Mouse (Mus musculus): ENCODE measurements around the gene Epha1. TPM values are rescaled to one million over a fixed set of nuclear protein-coding genes. Genes with fewer than 3 reads are reported as not detected.

The Epha1 gene
- polyA plus RNA-seq, 1 experiment: 20.6 TPM

DNA sequence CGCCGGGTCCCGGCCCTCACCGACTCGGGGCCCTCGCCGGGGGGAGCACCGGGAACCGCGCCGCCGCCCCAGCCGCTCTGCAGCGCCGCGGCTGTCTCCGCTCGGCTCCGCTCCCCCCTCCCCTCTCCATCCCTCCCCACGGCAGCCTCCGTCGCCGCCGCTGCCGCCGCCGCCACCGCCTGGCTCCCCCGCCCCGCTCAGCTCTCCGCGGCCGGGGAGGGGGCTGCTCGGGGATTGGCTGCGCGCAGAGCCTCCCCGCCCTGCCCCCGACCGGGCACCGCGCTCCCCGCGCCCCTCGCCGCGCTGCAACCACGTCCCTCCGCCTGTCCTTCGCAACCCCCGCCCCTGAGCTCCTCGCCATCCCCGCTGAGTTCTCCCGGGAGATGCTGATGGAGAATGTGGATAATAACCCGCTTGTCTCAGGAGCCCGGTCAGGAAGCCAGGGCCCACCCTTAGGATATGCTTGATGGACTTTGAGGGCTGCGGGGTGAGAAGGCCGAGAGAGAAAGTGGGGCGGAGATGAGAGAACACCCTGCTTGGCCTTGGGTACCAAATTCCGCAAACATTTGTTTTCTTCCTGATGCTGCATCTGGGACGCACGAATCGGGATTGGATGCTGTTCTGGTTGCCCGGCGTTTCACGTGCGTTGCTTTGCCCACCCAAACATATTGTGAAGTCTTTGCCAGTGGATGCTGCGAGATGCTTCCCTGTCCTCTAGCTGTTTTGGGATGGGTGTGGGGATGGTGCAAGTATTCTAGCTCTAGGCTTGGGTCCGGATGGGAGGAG, 48.4 kb downstream of the Epha1 start, which contains the start of gene Fam131b:
Fam131b (minus strand) TSS at position 162 of the 786 bp plus-strand sequence.
- no peak for DNase-seq (ENCODE audit: low read depth)

DNA sequence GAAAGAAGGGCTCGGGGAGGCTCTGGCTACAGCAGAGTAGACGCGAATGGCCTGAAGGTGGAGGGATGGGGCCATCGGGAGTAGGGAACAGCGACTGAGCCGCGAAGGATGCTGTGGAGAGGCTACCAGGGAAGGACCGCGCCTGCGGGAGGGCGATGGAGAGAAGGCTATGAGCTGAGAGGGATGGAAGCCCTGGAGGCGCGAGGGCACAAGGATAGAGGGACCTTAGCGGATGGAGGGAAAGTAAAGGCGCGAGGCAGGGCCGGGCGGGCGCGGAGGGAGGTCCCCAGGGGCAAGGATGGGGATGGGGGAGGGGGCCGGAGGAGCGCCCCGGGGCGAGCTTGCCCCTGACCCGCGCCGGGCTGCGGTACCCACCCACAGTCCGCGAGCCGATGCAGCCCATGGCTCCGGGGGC, 49.0 kb downstream of the Epha1 start:
- no peak for DNase-seq (ENCODE audit: low read depth)

DNA sequence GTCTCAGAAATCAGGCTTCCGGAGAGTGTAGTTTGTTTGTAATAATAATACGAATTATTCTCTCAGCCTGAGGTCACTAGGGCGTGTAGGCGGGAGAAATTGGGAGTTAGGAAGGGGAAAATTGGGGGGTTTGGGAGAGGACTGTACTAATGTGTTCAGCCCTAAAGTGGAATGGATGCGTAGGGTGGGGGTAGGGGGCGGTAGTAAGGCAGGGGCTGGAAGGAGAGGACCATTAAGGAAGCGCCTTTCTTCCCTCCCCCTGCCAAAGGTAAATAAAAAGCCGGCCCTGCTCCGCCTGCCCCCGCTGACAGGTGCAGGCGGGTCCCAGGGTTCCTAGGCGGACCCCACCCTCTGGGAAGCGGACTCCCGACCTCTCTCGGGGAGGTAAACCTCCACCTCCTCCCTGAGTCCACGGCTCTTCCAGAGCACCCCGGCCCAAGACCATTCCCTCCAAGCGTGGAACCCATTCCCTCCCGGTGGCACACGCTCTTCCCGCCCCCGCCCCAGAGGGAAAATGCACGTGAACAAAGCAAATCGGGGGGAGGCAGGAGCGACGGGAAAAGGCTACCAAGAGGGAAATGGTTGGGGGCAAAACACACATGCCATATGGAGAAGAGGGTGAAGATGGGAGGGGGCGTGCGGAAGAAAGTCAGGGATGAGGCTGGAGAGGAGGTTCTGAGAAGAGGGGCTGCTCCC, 49.5 kb downstream of the Epha1 start:
- DNase-seq (ENCODE audit: low read depth): no peak

DNA sequence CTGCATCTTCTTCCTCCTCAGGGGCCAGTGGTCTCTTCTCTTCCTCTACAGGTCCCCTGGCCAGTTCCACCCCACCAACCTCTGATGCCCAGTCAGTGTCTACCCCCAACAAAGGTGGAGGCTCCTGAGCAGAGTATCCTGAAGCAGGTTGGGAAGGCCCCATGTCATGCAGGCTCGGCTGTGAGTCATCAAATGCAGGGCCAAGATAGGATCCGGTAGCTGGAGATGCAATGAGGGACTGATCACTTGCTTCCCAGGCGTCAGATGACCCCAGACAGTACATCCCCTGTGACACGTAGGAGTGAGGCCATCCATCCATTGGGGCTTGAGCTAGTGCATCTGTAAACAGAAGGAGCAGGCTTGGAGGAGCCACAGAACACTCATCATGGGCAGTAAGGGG, 54.8 kb downstream of the Epha1 start:
- no peak for DNase-seq (ENCODE audit: low read depth)

DNA sequence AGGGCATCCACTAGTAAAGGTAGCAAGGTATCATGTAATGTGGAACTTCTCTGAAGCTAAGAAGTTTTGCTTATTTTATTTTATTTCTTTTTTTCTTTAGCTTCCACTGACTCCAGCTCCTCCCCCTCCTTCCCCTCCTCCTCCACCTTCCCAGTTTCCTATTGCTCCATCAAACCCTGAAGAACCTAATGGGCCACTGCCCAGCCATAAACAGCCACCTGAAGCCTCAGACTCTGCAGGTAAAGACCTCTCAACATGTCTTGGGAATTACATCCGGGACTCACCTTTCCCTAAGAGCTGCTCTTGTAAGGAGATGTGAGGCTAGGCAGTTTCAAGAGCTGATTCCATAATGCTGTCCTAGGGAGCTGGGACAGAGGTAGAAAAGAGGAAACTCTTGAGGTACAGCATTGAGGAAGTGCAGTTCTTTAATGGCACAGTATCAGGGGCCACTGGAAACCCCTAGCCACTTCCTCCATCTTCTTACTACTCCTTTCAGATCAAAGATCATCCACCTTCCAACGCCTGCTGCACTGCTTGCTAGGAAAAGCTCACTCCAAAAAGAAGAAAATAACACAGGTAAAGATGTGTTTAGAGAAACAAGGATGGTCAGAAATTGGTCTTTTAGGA, 62.5 kb downstream of the Epha1 start:
- no peak for DNase-seq (ENCODE audit: low read depth)

DNA sequence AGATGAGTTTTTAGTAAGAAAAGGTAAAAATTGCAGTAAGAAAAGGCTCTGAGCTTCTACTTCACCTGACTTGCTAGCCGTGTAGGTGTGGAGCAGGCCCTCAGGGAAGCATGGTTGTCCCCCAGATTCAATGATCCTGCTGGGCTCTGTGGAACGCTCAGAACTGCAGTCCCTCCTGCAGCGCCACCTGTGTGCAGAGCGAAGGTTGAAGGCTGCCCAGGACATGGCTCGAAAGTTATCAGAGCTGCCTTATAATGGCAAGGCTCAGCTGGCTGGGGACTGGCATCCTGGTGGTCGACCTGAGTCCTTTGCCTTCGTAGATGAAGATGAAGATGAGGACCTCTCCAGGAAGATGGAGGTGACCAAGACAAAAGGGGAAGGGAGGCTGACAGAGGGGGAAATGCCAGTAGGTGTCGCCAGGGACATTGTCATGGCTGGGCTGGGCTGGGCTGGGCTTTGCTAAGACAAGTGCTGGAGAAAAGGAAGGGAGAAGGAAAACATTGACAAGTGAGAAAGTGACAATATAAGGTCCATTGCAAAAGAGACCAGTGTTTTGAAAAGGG, 63.2 kb downstream of the Epha1 start:
- DNase-seq (ENCODE audit: low read depth): no peak

Other genes with a start within 250 kb of the Epha1 start
- 0.11 TPM in 1 of 2 replicates, not detected in the other for gene Tas2r139, start 232.3 kb downstream of the Epha1 start, polyA plus RNA-seq (2012; rRNA removed)
- not detected in 2 replicates for gene Tas2r144, start 157.9 kb downstream of the Epha1 start, polyA plus RNA-seq (2012; rRNA removed)
- 52.2 and 57.2 TPM in 2 replicates for gene Gstk1, start 127.3 kb downstream of the Epha1 start, polyA plus RNA-seq (2012; rRNA removed)
- 14.5 and 17.4 TPM in 2 replicates for gene Tmem139, start 111.3 kb downstream of the Epha1 start, polyA plus RNA-seq (2012; rRNA removed)
- 26.0 and 28.7 TPM in 2 replicates for gene Casp2, start 108.3 kb downstream of the Epha1 start, polyA plus RNA-seq (2012; rRNA removed)
- gene Clcn1, start 86.6 kb downstream of the Epha1 start, polyA plus RNA-seq (2012; rRNA removed): 0.15 and 0.26 TPM in 2 replicates
- gene Fam131b, start 48.6 kb downstream of the Epha1 start, polyA plus RNA-seq (2012; rRNA removed): 0.22 and 0.36 TPM in 2 replicates
- 105 and 140 TPM in 2 replicates for gene Zyx, start 23.6 kb downstream of the Epha1 start, polyA plus RNA-seq (2012; rRNA removed)
- 0.18 and 0.29 TPM in 2 replicates for gene Tas2r143, start 27.0 kb upstream of the Epha1 start, polyA plus RNA-seq (2012; rRNA removed)
- not detected in 2 replicates for gene Tas2r135, start 32.2 kb upstream of the Epha1 start, polyA plus RNA-seq (2012; rRNA removed)
- gene Tas2r126, start 61.3 kb upstream of the Epha1 start, polyA plus RNA-seq (2012; rRNA removed): not detected in 2 replicates
- not detected in 2 replicates for gene Olfr458, start 91.9 kb upstream of the Epha1 start, polyA plus RNA-seq (2012; rRNA removed)
- not detected in 2 replicates for gene Olfr457, start 103.1 kb upstream of the Epha1 start, polyA plus RNA-seq (2012; rRNA removed)
- not detected in 2 replicates for gene Olfr456, start 113.9 kb upstream of the Epha1 start, polyA plus RNA-seq (2012; rRNA removed)
- not detected in 2 replicates for gene Olfr455, start 174.3 kb upstream of the Epha1 start, polyA plus RNA-seq (2012; rRNA removed)
- not detected in 2 replicates for gene Tcaf3, start 224.4 kb upstream of the Epha1 start, polyA plus RNA-seq (2012; rRNA removed)

All from gonadal fat pad, adult 2 months (tissue).